Mouse (Mus musculus) intestine, embryonic 14.5 days (tissue): ENCODE measurements at regions not wholly inside any gene's neighbourhood (a gene's known extent, or its start where the extent isn't known, plus 50 kb on each side); places are given as distances from the start of the nearest gene placed in this dataset.

Source experiments
- ATAC-seq: fragments of 200-750 bp; cut with Nextera tagmentation; replicated peaks from 2 replicates; pipeline ENCODE4 v1.8.0; 2017; ENCODE audit warnings: low read depth, moderate number of reproducible peaks, moderate TSS enrichment, moderate library complexity; ENCODE audit not compliant: low FRiP score, low TSS enrichment
- DNase-seq: peaks from one replicate; pipeline ENCODE4 v3.0.0-alpha.2; 2018; ENCODE audit warnings: low spot score
- H3K27ac ChIP-seq: fragments of 300-500 bp; sonication (generic); 2 replicates; pipeline ENCODE4 v1.5.1; 2014; ENCODE audit warnings: low read depth, mild to moderate bottlenecking, control low read depth
- H3K27me3 ChIP-seq: fragments of 300-500 bp; sonication (generic); replicated peaks from 2 replicates; pipeline ENCODE4 v1.6.1; 2014; ENCODE audit warnings: low read length, control low read depth; ENCODE audit not compliant: control insufficient read depth, insufficient read depth
- H3K36me3 ChIP-seq: fragments of 300-500 bp; sonication (generic); 2 replicates; pipeline ENCODE4 v1.6.1; 2014; ENCODE audit warnings: low read length, control low read depth; ENCODE audit not compliant: control insufficient read depth, insufficient read depth
- H3K4me1 ChIP-seq: fragments of 300-500 bp; sonication (generic); replicated peaks from 2 replicates; pipeline ENCODE4 v1.6.1; 2014; ENCODE audit warnings: low read length, control low read depth, mixed read lengths; ENCODE audit not compliant: control insufficient read depth, insufficient read depth
- H3K4me2 ChIP-seq: fragments of 300-500 bp; sonication (generic); 2 replicates; pipeline ENCODE4 v1.6.1; 2014; ENCODE audit warnings: low read length
- H3K4me3 ChIP-seq: fragments of 300-500 bp; sonication (generic); 2 replicates; pipeline ENCODE4 v1.5.1; 2014; ENCODE audit warnings: low read depth, low read length, control low read depth, mixed read lengths
- H3K9ac ChIP-seq: fragments of 300-500 bp; sonication (generic); 2 replicates; pipeline ENCODE4 v1.6.1; 2014; ENCODE audit warnings: mild to moderate bottlenecking, low read length
- H3K9me3 ChIP-seq: fragments of 300-500 bp; sonication (generic); 2 replicates; pipeline ENCODE4 v1.6.1; 2016; ENCODE audit warnings: low read length, control low read depth; ENCODE audit not compliant: control insufficient read depth
- WGBS: fragments of 180-500 bp; shearing (Covaris S2); extraction: QIAGEN DNeasy Blood & Tissue Kit; methylation state at CpG from one replicate; pipeline ENCODE4 v1.1.7; 2014; 5-methylcytosine and 5-hydroxymethylcytosine counted together

DNA sequence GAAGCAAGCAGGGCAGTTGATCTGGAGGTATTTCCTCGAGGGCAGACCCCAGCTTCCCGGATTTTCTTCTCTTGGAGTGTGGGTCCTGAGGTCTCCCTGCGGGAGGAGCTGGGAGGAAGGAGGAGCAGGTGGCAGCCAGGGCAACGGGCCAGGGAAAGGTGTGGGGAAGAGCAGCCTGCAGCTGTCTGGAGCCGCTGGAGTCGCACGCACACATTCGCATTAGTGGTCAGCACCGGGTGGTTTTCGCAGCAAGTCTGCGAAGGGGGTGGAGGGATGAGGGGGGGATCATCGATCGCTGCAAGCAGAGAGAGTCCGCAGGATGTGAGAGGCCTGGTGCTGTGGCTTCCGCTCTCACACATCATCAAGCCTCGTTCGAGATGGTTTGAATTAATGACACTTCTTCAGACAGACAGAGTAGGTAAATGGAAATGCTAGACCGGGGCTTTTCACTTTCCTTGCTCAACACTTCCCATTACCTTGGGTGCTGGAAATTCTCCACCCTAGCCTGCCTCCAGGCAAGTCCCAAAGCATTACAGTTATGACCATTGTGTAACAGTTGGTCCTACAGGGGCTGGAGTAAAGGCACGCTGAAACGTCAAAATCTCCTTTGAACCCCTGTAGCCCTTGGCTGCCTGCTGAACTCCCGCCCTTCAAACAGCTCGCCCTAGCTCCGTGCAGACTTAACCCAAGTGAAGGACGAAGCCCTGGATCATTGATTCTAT, 213.3 kb upstream of the Bmper start:
- WGBS, result 16% methylated on average over 24 of the region's 24 CpGs
- no peak for DNase-seq
- ATAC-seq, result no peak

DNA sequence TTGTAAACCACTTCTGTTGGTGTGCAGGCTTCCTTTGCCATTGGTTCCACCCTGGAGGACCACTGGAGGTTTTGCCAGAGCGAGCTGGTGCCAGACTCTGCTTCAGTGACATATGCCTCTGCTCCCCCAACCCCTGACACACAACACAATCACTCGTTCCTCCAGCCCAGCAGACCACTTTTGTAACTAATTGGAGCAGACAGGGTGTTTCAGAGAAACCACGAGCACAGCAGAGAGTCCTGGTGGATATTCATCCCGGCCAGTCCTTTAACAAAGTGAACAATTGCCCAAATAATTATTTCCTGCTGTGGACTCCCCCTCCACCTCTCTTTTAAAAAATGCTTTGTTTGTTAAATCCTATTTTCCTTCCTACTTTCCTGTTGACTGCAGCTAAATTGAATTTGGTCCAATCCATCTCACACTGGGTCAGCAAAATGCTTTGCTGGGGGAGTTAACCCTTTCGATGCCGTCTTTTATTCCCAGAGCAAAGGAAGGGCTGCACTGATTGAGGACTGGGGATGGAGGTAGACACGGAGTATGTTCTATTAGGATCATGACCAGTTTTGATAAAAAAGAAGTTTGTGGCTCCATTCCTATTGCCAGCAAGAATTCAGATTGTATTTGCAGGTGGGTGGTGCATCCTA, 211.4 kb upstream of the Bmper start:
- no peak overlapping the region; the same call in 1 of the 2 replicates for H3K27ac ChIP-seq

More for the DNA sequence above, 213.3 kb upstream of the Bmper start:
- no peaks in the 10 kb centered on the region for H3K9me3 ChIP-seq
- peak overlapping the region; percentile 35 for H3K4me2 ChIP-seq
- H3K4me3 ChIP-seq, result no peak overlapping the region
- H3K4me1 ChIP-seq, result peaks cover 37% of the 10 kb centered on the region
- H3K36me3 ChIP-seq, result no peaks in the 10 kb centered on the region
- 0 out of 2 replicates have a peak, but pooled peaks cover 3% of the 10 kb centered on the region for H3K27me3 ChIP-seq
- no peak overlapping the region for H3K9ac ChIP-seq
- no peak overlapping the region for H3K27ac ChIP-seq

DNA sequence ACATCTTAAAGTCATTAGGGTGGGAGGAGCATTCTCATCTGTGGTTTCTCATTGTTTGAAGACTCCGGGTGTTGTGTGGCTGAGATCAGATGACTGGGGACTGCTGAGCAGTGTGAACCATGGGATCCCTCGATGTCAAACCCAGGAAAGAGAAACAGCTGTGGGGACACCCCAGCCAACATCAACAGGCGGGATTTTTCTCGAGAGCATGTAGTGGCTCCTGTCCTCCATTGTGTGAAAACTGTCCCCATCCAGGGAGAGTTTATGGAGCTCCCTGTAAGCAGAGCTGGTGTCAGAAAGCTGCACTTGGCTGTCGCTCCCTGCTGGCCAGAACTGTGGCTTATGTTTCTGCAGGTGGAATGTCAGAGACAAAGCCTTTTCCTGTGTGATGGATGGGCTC, 210.7 kb upstream of the Bmper start:
- 23% methylated on average over 5 of the region's 5 CpGs for WGBS
- Histone ChIP-seq H3K27me3 (0 out of 2 replicates have a peak, but pooled peaks cover 3% of the 10 kb centered on the region), H3K4me3 (no peak overlapping the region), H3K36me3 (no peaks in the 10 kb centered on the region), H3K27ac (no peak overlapping the region; the same call in 1 of the 2 replicates), H3K9me3 (no peaks in the 10 kb centered on the region; the same call in 1 of the 2 replicates), H3K4me1 (peaks cover 29% of the 10 kb centered on the region), H3K4me2 (no peak overlapping the region), H3K9ac (no peak overlapping the region)
- ATAC-seq (no peak), DNase-seq (no peak)

More for the DNA sequence above, 211.4 kb upstream of the Bmper start:
- no peak for DNase-seq
- Histone ChIP-seq H3K9ac (no peak overlapping the region), H3K4me1 (peaks cover 29% of the 10 kb centered on the region), H3K4me3 (no peak overlapping the region), H3K4me2 (no peak overlapping the region), H3K9me3 (no peaks in the 10 kb centered on the region; the same call in 1 of the 2 replicates), H3K36me3 (no peaks in the 10 kb centered on the region), H3K27me3 (0 out of 2 replicates have a peak, but pooled peaks cover 3% of the 10 kb centered on the region)
- ATAC-seq, result no peak
- WGBS, result 48% methylated on average over 7 of the region's 7 CpGs

DNA sequence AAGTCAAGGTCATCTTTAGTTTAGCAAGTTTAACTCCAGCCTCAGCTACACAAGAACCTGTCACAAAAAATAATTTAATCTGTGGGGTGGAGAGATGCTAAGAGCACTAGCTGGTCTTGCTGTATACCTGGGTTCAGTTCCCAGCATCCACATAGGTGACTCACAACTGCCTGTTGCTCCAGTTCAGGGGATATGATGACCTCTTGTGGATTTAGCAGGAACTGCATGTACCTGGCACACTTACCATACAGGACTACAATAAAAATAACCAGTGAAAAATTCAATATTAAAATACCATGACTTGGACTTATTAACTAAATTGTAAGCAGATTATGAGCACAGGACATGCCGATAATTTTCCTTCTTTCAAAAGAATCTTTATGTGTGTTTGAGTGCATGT, 206.1 kb upstream of the Bmper start:
- Histone ChIP-seq H3K4me2 (no peak overlapping the region), H3K4me1 (peaks cover 9% of the 10 kb centered on the region; the same call in 1 of the 2 replicates), H3K27me3 (no peaks in the 10 kb centered on the region), H3K36me3 (no peaks in the 10 kb centered on the region), H3K27ac (no peak overlapping the region), H3K9ac (no peak overlapping the region), H3K9me3 (no peaks in the 10 kb centered on the region; the same call in 1 of the 2 replicates), H3K4me3 (no peak overlapping the region)
- DNase-seq (no peak), ATAC-seq (no peak)
- 98% methylated on average over 1 of the region's 1 CpGs for WGBS

DNA sequence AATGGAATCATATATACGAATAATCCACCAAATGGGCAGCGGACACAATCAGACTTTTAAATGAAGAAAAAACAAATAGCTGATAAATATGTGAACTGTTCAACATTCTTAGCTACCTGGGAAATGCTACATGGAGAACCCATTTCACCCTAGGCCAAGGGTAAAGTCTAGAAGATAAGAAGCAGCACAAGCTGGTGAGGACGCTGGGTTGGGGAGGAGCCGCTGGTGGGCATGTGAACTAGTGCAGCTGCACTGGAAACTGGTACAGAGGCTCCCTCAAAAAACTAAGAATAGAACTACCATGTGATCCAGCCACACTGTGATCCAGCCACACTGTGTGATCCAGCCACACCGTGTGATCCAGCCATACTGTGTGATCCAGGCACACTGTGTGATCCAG, 198.8 kb upstream of the Bmper start:
- Histone ChIP-seq H3K36me3 (no peaks in the 10 kb centered on the region), H3K4me3 (no peak overlapping the region), H3K4me1 (no peaks in the 10 kb centered on the region; the same call in 1 of the 2 replicates), H3K27me3 (no peaks in the 10 kb centered on the region), H3K4me2 (no peak overlapping the region), H3K27ac (no peak overlapping the region), H3K9ac (no peak overlapping the region), H3K9me3 (no peaks in the 10 kb centered on the region)
- DNase-seq (no peak), ATAC-seq (no peak)
- 85% methylated on average over 5 of the region's 5 CpGs for WGBS

DNA sequence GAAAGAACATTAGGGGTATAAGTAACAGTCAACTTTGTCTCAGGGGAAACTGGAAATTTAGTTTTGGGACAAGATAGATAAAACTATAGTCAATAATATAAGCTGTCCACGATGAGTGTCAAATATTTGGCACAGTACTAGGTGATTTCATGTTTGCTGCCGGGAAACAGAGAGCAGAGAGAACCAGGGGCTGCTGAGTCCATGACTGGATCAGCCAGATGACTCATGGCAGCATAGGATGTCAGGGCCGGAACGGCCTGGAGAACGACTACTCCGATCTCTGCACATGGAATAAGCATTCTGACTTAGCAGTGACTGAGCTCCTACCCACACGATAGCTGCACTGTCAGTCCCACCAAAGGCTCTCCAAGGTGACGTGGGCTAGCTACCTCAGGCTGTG, 197.6 kb upstream of the Bmper start:
- Histone ChIP-seq H3K27me3 (no peaks in the 10 kb centered on the region), H3K4me1 (peaks cover 7% of the 10 kb centered on the region), H3K27ac (no peak overlapping the region), H3K9ac (no peak overlapping the region), H3K4me2 (no peak overlapping the region), H3K4me3 (no peak overlapping the region), H3K36me3 (no peaks in the 10 kb centered on the region), H3K9me3 (no peaks in the 10 kb centered on the region)
- DNase-seq (no peak), ATAC-seq (no peak)
- 89% methylated on average over 8 of the region's 8 CpGs for WGBS

DNA sequence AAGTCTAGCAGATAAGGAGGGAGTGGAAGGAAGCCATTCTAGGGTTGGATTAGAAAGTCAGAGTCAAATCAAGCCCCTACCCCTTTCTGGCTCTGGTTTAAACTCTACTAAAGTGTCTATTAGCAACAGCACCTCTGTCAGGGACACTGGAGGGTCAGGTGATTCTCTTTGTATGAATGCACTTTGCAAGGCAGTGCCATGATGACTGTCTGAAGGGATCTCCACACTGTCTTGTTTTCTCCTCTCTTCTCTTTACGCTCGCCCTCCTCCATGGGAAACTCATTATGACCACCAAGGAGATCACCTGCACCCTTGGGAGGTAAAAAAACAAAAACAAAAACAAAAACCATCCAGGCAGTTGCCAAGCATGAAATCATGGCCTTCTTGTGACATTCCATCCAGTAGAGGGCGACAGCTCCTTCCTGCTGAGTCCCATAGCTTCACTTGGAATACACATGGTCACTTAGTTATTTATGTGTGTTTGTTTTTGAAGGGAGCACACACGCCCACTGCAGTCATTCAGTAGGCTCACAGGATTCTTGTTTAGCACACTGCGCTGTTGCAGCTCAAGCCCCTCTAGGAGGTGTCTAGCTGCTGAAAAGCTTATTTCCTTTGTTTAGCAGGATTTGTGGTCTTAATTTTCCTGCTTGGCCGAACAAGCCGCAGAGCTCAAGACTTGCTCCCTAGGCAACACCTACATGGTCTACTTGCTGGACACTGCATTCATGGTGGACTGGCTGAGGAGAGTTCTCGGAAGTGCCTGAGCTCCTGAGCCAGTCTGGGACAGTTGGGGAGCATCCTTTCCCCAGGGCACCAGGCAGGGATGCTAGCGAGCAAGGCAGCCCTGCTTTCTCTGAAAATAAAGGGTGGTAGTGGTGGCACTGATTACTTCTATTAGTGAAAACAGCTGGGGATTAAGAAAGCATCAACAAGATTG, 195.2 kb upstream of the Bmper start:
- Histone ChIP-seq H3K9ac (no peak overlapping the region), H3K27ac (no peak overlapping the region), H3K9me3 (no peaks in the 10 kb centered on the region), H3K4me1 (peaks cover 14% of the 10 kb centered on the region), H3K36me3 (no peaks in the 10 kb centered on the region), H3K4me3 (no peak overlapping the region), H3K4me2 (no peak overlapping the region), H3K27me3 (no peaks in the 10 kb centered on the region)
- DNase-seq (no peak), ATAC-seq (no peak)
- 69% methylated on average over 9 of the region's 9 CpGs for WGBS

DNA sequence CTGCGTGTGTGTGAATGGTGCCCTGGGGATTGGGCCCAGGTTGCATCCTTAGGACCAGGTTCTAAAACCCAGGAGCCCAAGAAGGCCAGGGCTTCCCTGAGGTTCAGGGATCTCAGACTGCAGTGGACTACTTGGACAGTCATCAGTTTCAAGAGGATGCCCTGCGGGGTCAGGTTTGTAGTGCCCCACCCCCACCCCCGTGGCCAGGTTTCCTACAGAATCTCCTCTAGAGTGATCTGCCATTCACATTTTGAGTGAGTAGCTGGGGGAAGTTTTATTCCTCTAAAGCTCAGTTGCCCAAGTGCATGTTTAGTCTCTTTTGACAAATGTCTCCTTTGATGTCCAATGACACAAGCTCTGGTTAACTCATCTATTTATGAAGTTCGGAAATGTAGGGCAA, 193.5 kb upstream of the Bmper start:
- no peaks in the 10 kb centered on the region for H3K27me3 ChIP-seq
- no peak overlapping the region for H3K9ac ChIP-seq
- H3K4me3 ChIP-seq, result no peak overlapping the region
- DNase-seq (no peak), ATAC-seq (no peak)
- no peaks in the 10 kb centered on the region for H3K9me3 ChIP-seq
- 56% methylated on average over 4 of the region's 4 CpGs for WGBS
- H3K36me3 ChIP-seq, result no peaks in the 10 kb centered on the region
- H3K27ac ChIP-seq, result no peak overlapping the region
- H3K4me1 ChIP-seq, result peaks cover 14% of the 10 kb centered on the region
- no peak overlapping the region for H3K4me2 ChIP-seq
